1 mouse cellular context compared by ENCODE assay signal in genomic region chr5:108660632-108661268, GRCm38 (mm10).
A peak's percentile ranks its signal among the peaks of the same experiment; 100 is the strongest.
TF ChIP-seq lines count a peak whose summit lies in the region.

No protein-coding gene starts in this region.

TF ChIP-seq in MEL, 35 proteins besides CTCF, POLR2A, EP300 and RAD21 (continued from another document):
- 0 out of 2 replicates have a peak, but pooled peaks have one; percentile 16 for TF ChIP-seq MAX (IDR thresholded peaks at IDR 0.05; ENCODE audit: low read length)
- no peak for TF ChIP-seq BHLHE40 (IDR thresholded peaks at IDR 0.05; ENCODE audit: borderline replicate concordance, low read depth, low read length)
- no peak for TF ChIP-seq SMC3 (IDR thresholded peaks at IDR 0.05; ENCODE audit: low read depth, low read length)
- peak; percentile 69; the same call in 1 of the 2 replicates for TF ChIP-seq POLR2AphosphoS2 (IDR thresholded peaks at IDR 0.05; ENCODE audit: low read length)
- TF ChIP-seq UBTF (IDR thresholded peaks at IDR 0.05; ENCODE audit: borderline replicate concordance, insufficient read depth, low read depth, low read length) = 0 out of 2 replicates have a peak, but pooled peaks have one; percentile 18
- TF ChIP-seq TAL1 (IDR thresholded peaks at IDR 0.05; ENCODE audit: low read length) = no peak
- no peak for TF ChIP-seq GATA1 (IDR thresholded peaks at IDR 0.05; ENCODE audit: low read depth, low read length)
- TF ChIP-seq USF1 (IDR thresholded peaks at IDR 0.05; ENCODE audit: low read depth, low read length) = peak; percentile 76
- TF ChIP-seq MYB (IDR thresholded peaks at IDR 0.05; ENCODE audit: low read depth, low read length) = no peak
- TF ChIP-seq ZMIZ1 (IDR thresholded peaks at IDR 0.05; ENCODE audit: low read depth, low read length) = peak; percentile 71
- no peak for TF ChIP-seq CHD2 (IDR thresholded peaks at IDR 0.05; ENCODE audit: low read length)
- no peak for TF ChIP-seq GABPA (IDR thresholded peaks at IDR 0.05; ENCODE audit: low read depth, low read length)
- peak; percentile 58; the same call in 1 of the 2 replicates for TF ChIP-seq HCFC1 (IDR thresholded peaks at IDR 0.05; ENCODE audit: low read depth, low read length)
- no peak for TF ChIP-seq ZC3H11A (IDR thresholded peaks at IDR 0.05; ENCODE audit: low read depth, low read length)
- 0 out of 2 replicates have a peak, but pooled peaks have one; percentile 28 for TF ChIP-seq ZKSCAN1 (IDR thresholded peaks at IDR 0.05; ENCODE audit: low read depth, low read length)
- TF ChIP-seq MAFK (IDR thresholded peaks at IDR 0.05; ENCODE audit: borderline replicate concordance, low read depth, low read length) = no peak
- TF ChIP-seq MEF2A (IDR thresholded peaks at IDR 0.05; ENCODE audit: extremely low read depth, insufficient replicate concordance, low read depth, low read length, poor library complexity, severe bottlenecking) = no peak
- TF ChIP-seq JUND (IDR thresholded peaks at IDR 0.05; ENCODE audit: low read depth, low read length) = no peak
- TF ChIP-seq TCF12 (IDR thresholded peaks at IDR 0.05; ENCODE audit: low read depth, low read length) = peak; percentile 58
- TF ChIP-seq MXI1 (IDR thresholded peaks at IDR 0.05; ENCODE audit: low read depth, low read length) = no peak; the same call in 1 of the 2 replicates
TF ChIP-seq in MEL: peak in this region for 13.
